Mouse (Mus musculus) liver, adult 2 months (tissue): ENCODE data around the gene Chp2.
A peak's percentile ranks its signal among the peaks of the same experiment; 100 is the strongest.

Experiments used
- CTCF ChIP-seq: fragments of 200-500 bp; IDR thresholded peaks from 2 replicates; pipeline ENCODE4 v1.5.1; 2011; ENCODE audit warnings: low read depth, low read length, control low read depth
- POLR2A ChIP-seq: fragments of 200-500 bp; IDR thresholded peaks from 2 replicates; pipeline ENCODE4 v1.6.1; 2011; ENCODE audit warnings: low read length, control low read depth; ENCODE audit not compliant: insufficient read depth; ENCODE audit errors: extremely low read depth

DNA sequence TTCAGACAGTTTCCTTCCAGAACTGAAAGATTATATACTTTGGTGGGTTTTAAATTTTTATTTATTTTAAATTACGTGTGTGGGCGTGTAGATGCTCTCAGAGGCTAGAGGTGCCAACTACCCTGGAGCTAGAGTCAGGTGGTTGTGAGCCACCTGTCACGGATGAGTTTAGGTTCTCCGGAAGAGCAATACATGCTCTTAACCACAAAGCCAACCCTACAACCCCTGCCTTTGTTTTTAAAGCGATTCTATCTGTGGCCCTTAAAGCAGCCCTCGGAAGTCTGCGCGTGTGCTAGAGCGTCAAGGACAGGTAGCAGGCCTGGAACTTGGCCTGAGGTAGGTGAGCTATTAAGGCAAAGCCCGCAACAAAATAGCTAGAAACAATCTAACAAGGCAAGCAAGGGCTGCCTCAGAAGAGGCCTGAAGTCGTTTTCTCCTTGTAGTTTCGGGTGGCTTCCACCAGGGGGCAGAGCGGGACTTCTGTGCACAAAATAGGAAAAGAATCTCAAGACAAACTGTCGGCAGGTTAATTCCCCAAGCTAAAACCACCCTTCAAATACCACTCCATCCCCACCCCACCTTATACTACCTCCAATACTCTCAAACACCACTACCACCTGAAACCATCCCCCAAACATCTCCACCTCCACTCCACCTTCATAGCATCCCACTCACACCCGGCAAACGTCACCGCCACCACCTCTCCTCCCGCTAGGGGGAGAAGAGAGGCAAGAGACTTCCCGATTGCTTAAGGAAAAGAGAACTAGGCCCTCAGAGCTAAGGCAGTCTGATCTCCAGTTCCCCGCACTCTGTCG, 32.1 kb downstream of the Chp2 start:
- TF ChIP-seq CTCF (peak; percentile 81), POLR2A (no peak)
